Mouse (Mus musculus) embryonic fibroblast, embryonic 13.5 days (primary cell): ENCODE results near the gene Snupn.

ENCODE experiments used
- CTCF ChIP-seq: IDR thresholded peaks from 2 replicates; pipeline ENCODE4 v1.5.1; 2011; ENCODE audit warnings: mild to moderate bottlenecking, control low read depth, low read length, moderate library complexity, borderline replicate concordance; ENCODE audit not compliant: insufficient read depth
- POLR2A ChIP-seq: IDR thresholded peaks from 2 replicates; pipeline ENCODE4 v1.6.1; 2011; ENCODE audit warnings: low read depth, mild to moderate bottlenecking, control low read depth, low read length, moderate library complexity

DNA sequence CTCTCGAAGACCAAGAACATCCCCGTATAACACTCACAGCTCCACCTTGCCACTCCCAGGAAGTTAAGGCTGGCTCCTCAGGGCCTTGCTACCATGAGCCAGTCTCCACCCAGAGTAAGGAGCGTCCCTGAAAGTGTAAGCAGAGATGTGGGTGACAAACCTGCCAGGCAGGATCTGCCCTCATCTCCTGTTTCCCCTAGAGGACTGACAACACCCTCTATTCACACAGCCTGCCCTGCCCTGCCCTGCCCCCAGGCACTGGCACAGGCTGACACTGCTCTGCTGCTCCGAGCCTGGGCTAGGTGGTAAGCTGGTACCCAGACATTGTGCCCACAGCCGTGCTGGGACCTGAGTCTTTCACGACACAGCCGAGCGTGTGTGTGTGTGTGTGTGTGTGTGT lies 49.5 kb upstream of the Snupn start:
- TF ChIP-seq CTCF, result no peak
- TF ChIP-seq POLR2A, result no peak
